Mouse (Mus musculus) cerebellum, postnatal 4 days (tissue): Measurements from ENCODE around the gene Gm10337.

Source experiments
- DNase-seq, 2 experiments: peaks; one replicate each; pipeline ENCODE4 v3.0.0; 2022; ENCODE audit warnings: low spot score in 2 of 2, mixed read lengths in 1 of 2

Gene Gm10337

GRCm38 (mm10) chr15:102516728-102517404 is 13.3 kb downstream of the Gm10337 start, which contains the start of gene Map3k12:
Gene Map3k12 (minus strand): TSS chr15:102517064.
- peak; percentile 55 to 72 for DNase-seq

- no peak for DNase-seq
These were observed 14.1 kb downstream of the Gm10337 start for GRCm38 (mm10) chr15:102517631-102517975.

- peak; percentile 97 to 98 for DNase-seq
These were observed 14.7 kb downstream of the Gm10337 start, which contains the start of gene Tarbp2 for GRCm38 (mm10) chr15:102517976-102518858. Gene Tarbp2 (plus strand): TSS chr15:102518192.

- no peak for DNase-seq
These were observed 15.3 kb downstream of the Gm10337 start for GRCm38 (mm10) chr15:102518859-102519201.

- no peak for DNase-seq
These were observed 16.0 kb downstream of the Gm10337 start for GRCm38 (mm10) chr15:102519211-102520141.

GRCm38 (mm10) chr15:102520416-102520815 is 16.9 kb downstream of the Gm10337 start:
- DNase-seq, result no peak

GRCm38 (mm10) chr15:102521480-102521879 is 18.0 kb downstream of the Gm10337 start:
- no peak for DNase-seq

- DNase-seq, result peak; percentile 69 to 81
These were observed 21.5 kb downstream of the Gm10337 start, which contains the start of gene Npff for GRCm38 (mm10) chr15:102524892-102525485. Gene Npff (minus strand): TSS chr15:102524942.

- DNase-seq, result no peak
These were observed 22.8 kb downstream of the Gm10337 start for GRCm38 (mm10) chr15:102526111-102527002.

GRCm38 (mm10) chr15:102527936-102528335 is 24.4 kb downstream of the Gm10337 start:
- no peak for DNase-seq

GRCm38 (mm10) chr15:102528396-102528795 is 24.9 kb downstream of the Gm10337 start:
- DNase-seq, result no peak

- DNase-seq, result no peak
These were observed 27.0 kb downstream of the Gm10337 start for GRCm38 (mm10) chr15:102530566-102530965.

- DNase-seq, result no peak
These were observed 28.1 kb downstream of the Gm10337 start for GRCm38 (mm10) chr15:102531586-102531985.

GRCm38 (mm10) chr15:102532106-102532900 is 28.8 kb downstream of the Gm10337 start:
- no peak for DNase-seq

- DNase-seq, result no peak
These were observed 30.4 kb downstream of the Gm10337 start for GRCm38 (mm10) chr15:102533926-102534325.

GRCm38 (mm10) chr15:102544801-102545200 is 41.3 kb downstream of the Gm10337 start:
- no peak for DNase-seq

GRCm38 (mm10) chr15:102546246-102546645 is 42.7 kb downstream of the Gm10337 start:
- DNase-seq, result no peak

- DNase-seq, result peak; percentile 41 to 85
These were observed 43.3 kb downstream of the Gm10337 start for GRCm38 (mm10) chr15:102546677-102547427.

- peak; percentile 25 to 86 for DNase-seq
These were observed 44.0 kb downstream of the Gm10337 start for GRCm38 (mm10) chr15:102547478-102547877.
